Mouse (Mus musculus) ES-E14 (cell line): ENCODE measurements around the gene Pkp3.
A peak's percentile ranks its signal among the peaks of the same experiment; 100 is the strongest.

ENCODE experiments used
- CHD2 ChIP-seq: IDR thresholded peaks from 2 replicates; pipeline ENCODE4 v1.6.1; 2014; ENCODE audit warnings: mild to moderate bottlenecking, low read depth, low read length, inconsistent platforms
- ZC3H11A ChIP-seq: IDR thresholded peaks from 2 replicates; pipeline ENCODE4 v1.6.1; 2012; ENCODE audit warnings: low read depth, mild to moderate bottlenecking, inconsistent platforms, low read length, borderline replicate concordance

DNA sequence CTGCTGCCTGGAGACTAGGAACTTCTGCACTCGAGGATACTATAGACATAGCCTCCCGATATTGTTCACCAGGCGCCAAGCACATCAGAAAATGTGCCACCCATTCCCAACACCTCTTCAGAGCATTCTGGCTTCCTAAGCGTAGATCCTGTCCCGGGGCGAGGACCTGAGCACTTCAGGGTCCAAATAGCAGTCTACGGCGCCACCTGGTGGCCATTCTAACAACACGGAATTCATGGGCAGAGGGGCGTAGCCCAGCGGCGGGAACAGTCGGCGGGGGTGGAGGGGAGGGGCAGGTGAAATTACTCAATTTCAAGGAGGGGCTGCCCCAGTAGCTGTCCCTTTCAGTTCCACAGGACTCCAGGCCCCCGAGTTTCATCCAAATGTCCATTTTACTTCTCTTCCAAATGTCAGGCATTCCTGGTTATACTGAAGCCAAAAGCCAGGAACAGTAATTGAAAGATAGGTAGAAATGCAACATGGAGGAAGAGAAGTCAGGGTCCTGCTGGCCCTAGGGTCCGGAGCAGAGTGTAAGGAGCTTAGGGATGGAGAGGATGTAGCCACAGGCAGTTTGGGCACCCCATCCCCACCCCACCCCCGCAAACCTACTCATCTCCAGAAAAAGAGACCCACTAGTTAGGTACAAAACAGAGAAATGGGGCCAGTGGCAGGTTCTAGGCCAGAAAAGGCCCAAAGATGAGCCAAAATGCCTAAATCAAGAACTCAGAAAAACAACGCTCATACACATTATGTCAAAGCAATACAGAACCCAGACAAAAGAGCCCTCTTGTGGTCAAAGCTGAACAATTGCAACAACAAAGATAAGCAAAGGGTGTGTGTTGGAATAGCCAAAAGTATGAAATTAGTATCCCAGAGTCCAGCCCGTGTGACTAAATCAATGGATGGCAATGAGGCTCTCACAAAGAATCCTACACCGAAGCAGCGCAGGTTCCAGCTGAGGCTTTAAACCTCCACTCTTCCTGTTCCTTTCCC, 29.5 kb upstream of the Pkp3 start:
- TF ChIP-seq ZC3H11A (peak; percentile 98), CHD2 (no peak)
